Mouse (Mus musculus) heart, embryonic 14.5 days (tissue): ENCODE measurements around the gene Etnk1. TPM values are rescaled to one million over a fixed set of nuclear protein-coding genes. Genes with fewer than 3 reads are reported as not detected.
"Not testable (repeated sequence)": the region's sequence is repeated elsewhere in the genome, so short reads cannot be mapped to it uniquely, and the experiment has no call there.

Experiments used
- ATAC-seq: fragments of 200-750 bp; cut with Nextera tagmentation; 2 replicates; pipeline ENCODE4 v1.8.0; 2017; ENCODE audit warnings: low read depth, moderate TSS enrichment; ENCODE audit not compliant: insufficient number of reproducible peaks, insufficient read depth, low FRiP score
- H3K27ac ChIP-seq, 2 experiments: fragments of 200-500 bp in 1 of 2; fragments of 300-500 bp in 1 of 2; sonication (generic) in 1 of 2; replicated peaks in 1 of 2; 2 replicates each; pipeline ENCODE4 v1.5.1; 2012 to 2014; ENCODE audit warnings: low read depth in 2 of 2, low read length in 2 of 2, control low read depth in 1 of 2, mild to moderate bottlenecking in 1 of 2, mixed read lengths in 1 of 2; ENCODE audit not compliant: control insufficient read depth in 1 of 2, insufficient read depth in 1 of 2
- H3K27me3 ChIP-seq: fragments of 300-500 bp; sonication (generic); 2 replicates; pipeline ENCODE4 v1.6.1; 2014; ENCODE audit warnings: mild to moderate bottlenecking, low read length, control low read depth; ENCODE audit not compliant: control insufficient read depth, insufficient read depth
- H3K36me3 ChIP-seq: fragments of 300-500 bp; sonication (generic); 2 replicates; pipeline ENCODE4 v1.6.1; 2014; ENCODE audit warnings: mild to moderate bottlenecking, control low read depth, low read length, mixed read lengths; ENCODE audit not compliant: control insufficient read depth, insufficient read depth
- H3K4me1 ChIP-seq, 2 experiments: fragments of 200-500 bp in 1 of 2; fragments of 300-500 bp in 1 of 2; sonication (generic) in 1 of 2; 2 replicates each; pipeline ENCODE4 v1.6.1; 2012 to 2014; ENCODE audit warnings: low read length in 2 of 2, control low read depth in 1 of 2, mixed read lengths in 1 of 2; ENCODE audit not compliant: control insufficient read depth in 2 of 2, insufficient read depth in 2 of 2
- H3K4me2 ChIP-seq: fragments of 300-500 bp; sonication (generic); 2 replicates; pipeline ENCODE4 v1.6.1; 2014; ENCODE audit warnings: mild to moderate bottlenecking, low read length
- H3K4me3 ChIP-seq, 2 experiments: fragments of 200-500 bp in 1 of 2; fragments of 300-500 bp in 1 of 2; sonication (generic) in 1 of 2; 2 replicates each; pipeline ENCODE4 v1.5.1; 2012 to 2014; ENCODE audit warnings: low read length in 2 of 2, mild to moderate bottlenecking in 2 of 2, control low read depth in 1 of 2, low read depth in 1 of 2, moderate library complexity in 1 of 2; ENCODE audit not compliant: control insufficient read depth in 1 of 2, insufficient read depth in 1 of 2
- H3K9ac ChIP-seq: fragments of 300-500 bp; sonication (generic); 2 replicates; pipeline ENCODE4 v1.6.1; 2014; ENCODE audit warnings: mild to moderate bottlenecking, low read length
- H3K9me3 ChIP-seq: fragments of 300-500 bp; sonication (generic); 2 replicates; pipeline ENCODE4 v1.6.1; 2016; ENCODE audit warnings: low read length, control low read depth; ENCODE audit not compliant: control insufficient read depth
- WGBS: fragments of 180-500 bp; shearing (Covaris S2); extraction: QIAGEN DNeasy Blood & Tissue Kit; methylation state at CpG from one replicate; pipeline ENCODE4 v1.1.7; 2014; 5-methylcytosine and 5-hydroxymethylcytosine counted together
- polyA plus RNA-seq: library from polyadenylated mRNA; unstranded; fragments of >200 nt; fragmentation: Nextera tagmentation; extraction: Ambion mirVana; gene quantifications from 2 replicates; pipeline ENCODE4 v1.2.1, GENCODE M21; 2014

Gene Etnk1
- polyA plus RNA-seq, 1 experiment from 2014 or later: 18.9 TPM

GRCm38 (mm10) chr6:143133150-143133549 lies 33.9 kb upstream of the Etnk1 start:
- H3K9me3 ChIP-seq: peaks cover 15% of the 10 kb centered on the region; the same call in 1 of the 2 replicates
- H3K4me1 ChIP-seq: no peaks in the 10 kb centered on the region
- no peak overlapping the region for H3K9ac ChIP-seq
- no peak overlapping the region for H3K27ac ChIP-seq
- H3K27me3 ChIP-seq: no peaks in the 10 kb centered on the region
- H3K4me2 ChIP-seq: no peak overlapping the region
- ATAC-seq: no peak
- no peaks in the 10 kb centered on the region for H3K36me3 ChIP-seq
- 96% methylated on average over 2 of the region's 2 CpGs for WGBS
- H3K4me3 ChIP-seq: no peak overlapping the region

- no peak overlapping the region for H3K4me3 ChIP-seq
- WGBS: 90% methylated on average over 13 of the region's 13 CpGs
- H3K9me3 ChIP-seq: peaks cover 9% of the 10 kb centered on the region; the same call in 1 of the 2 replicates
- H3K36me3 ChIP-seq: no peaks in the 10 kb centered on the region
- no peak for ATAC-seq
- H3K27ac ChIP-seq: no peak overlapping the region
- no peak overlapping the region for H3K4me2 ChIP-seq
- H3K9ac ChIP-seq: no peak overlapping the region
- H3K4me1 ChIP-seq: no peaks in the 10 kb centered on the region
- no peaks in the 10 kb centered on the region for H3K27me3 ChIP-seq
Observed at GRCm38 (mm10) chr6:143135097-143135496, 31.9 kb upstream of the Etnk1 start.

DNA sequence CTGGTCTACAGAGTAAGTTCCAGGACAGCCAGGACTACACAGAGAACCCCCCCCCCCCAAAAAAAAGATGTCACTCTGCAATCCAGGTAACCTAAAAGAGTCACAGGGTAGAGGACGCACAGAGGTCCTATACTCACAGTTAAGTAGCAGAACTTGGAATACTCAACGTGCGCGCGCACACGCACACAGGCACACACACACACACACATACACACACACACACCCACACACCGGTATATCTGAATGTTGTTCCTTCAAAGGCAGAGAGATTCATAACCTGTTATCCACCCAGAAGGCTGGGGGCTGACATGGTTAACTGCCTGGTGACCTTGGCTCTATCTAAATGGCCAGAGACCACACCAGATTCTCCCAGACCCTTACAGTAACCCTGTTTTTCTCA lies 30.3 kb upstream of the Etnk1 start:
- 91% methylated on average over 7 of the region's 7 CpGs for whole genome bisulfite sequencing

DNA sequence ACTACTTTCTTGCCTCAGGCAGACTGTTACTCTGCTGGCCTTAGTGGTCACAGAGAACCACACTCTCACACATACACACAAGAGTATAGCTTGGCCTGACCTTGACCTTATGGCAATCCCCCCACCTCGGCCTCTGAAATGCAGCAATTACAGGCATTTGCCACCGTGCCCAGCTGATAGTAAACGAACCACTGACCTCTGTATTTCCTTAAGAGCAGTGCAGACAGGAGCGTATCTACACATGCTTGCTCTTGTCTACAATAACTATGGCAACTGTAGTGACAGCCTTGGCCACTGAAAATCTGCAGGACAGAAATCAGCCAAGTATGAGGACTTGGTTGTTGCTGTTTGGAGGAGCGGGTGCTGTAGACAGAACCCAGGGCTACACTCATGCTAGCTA lies 29.7 kb upstream of the Etnk1 start:
- H3K4me1 ChIP-seq: no peaks in the 10 kb centered on the region
- ATAC-seq: no peak
- no peaks in the 10 kb centered on the region for H3K27me3 ChIP-seq
- no peaks in the 10 kb centered on the region for H3K9me3 ChIP-seq
- no peak overlapping the region for H3K4me3 ChIP-seq
- H3K36me3 ChIP-seq: no peaks in the 10 kb centered on the region
- no peak overlapping the region for H3K9ac ChIP-seq
- H3K27ac ChIP-seq: no peak overlapping the region
- H3K4me2 ChIP-seq: no peak overlapping the region
- 45% methylated on average over 5 of the region's 5 CpGs for WGBS

More for the DNA sequence above, 30.3 kb upstream of the Etnk1 start:
- Histone ChIP-seq H3K9ac (no peak overlapping the region), H3K4me3 (no peak overlapping the region), H3K27ac (no peak overlapping the region), H3K4me1 (no peaks in the 10 kb centered on the region), H3K27me3 (no peaks in the 10 kb centered on the region), H3K4me2 (no peak overlapping the region), H3K36me3 (no peaks in the 10 kb centered on the region), H3K9me3 (no peaks in the 10 kb centered on the region)
- ATAC-seq: no peak

- no peak overlapping the region for H3K4me2 ChIP-seq
- H3K4me3 ChIP-seq: no peak overlapping the region
- no peak overlapping the region for H3K9ac ChIP-seq
- no peaks in the 10 kb centered on the region for H3K36me3 ChIP-seq
- no peaks in the 10 kb centered on the region for H3K9me3 ChIP-seq
- WGBS: 77% methylated on average over 2 of the region's 2 CpGs
- no peak overlapping the region for H3K27ac ChIP-seq
- H3K4me1 ChIP-seq: peaks cover 0 to 5% of the 10 kb centered on the region in 2 experiments; a peak in 1 of 4 replicates
- no peak for ATAC-seq
- no peaks in the 10 kb centered on the region for H3K27me3 ChIP-seq
Observed at GRCm38 (mm10) chr6:143139417-143139816, 27.6 kb upstream of the Etnk1 start.

- H3K4me1 ChIP-seq: peaks cover 0 to 5% of the 10 kb centered on the region in 2 experiments; a peak in 1 of 4 replicates
- H3K9me3 ChIP-seq: no peaks in the 10 kb centered on the region
- WGBS: 82% methylated on average over 9 of the region's 9 CpGs
- no peak overlapping the region for H3K4me3 ChIP-seq
- no peak overlapping the region for H3K4me2 ChIP-seq
- no peaks in the 10 kb centered on the region for H3K27me3 ChIP-seq
- H3K9ac ChIP-seq: no peak overlapping the region
- no peak for ATAC-seq
- H3K36me3 ChIP-seq: no peaks in the 10 kb centered on the region
- no peak overlapping the region for H3K27ac ChIP-seq
Observed at GRCm38 (mm10) chr6:143140884-143141283, 26.1 kb upstream of the Etnk1 start.

DNA sequence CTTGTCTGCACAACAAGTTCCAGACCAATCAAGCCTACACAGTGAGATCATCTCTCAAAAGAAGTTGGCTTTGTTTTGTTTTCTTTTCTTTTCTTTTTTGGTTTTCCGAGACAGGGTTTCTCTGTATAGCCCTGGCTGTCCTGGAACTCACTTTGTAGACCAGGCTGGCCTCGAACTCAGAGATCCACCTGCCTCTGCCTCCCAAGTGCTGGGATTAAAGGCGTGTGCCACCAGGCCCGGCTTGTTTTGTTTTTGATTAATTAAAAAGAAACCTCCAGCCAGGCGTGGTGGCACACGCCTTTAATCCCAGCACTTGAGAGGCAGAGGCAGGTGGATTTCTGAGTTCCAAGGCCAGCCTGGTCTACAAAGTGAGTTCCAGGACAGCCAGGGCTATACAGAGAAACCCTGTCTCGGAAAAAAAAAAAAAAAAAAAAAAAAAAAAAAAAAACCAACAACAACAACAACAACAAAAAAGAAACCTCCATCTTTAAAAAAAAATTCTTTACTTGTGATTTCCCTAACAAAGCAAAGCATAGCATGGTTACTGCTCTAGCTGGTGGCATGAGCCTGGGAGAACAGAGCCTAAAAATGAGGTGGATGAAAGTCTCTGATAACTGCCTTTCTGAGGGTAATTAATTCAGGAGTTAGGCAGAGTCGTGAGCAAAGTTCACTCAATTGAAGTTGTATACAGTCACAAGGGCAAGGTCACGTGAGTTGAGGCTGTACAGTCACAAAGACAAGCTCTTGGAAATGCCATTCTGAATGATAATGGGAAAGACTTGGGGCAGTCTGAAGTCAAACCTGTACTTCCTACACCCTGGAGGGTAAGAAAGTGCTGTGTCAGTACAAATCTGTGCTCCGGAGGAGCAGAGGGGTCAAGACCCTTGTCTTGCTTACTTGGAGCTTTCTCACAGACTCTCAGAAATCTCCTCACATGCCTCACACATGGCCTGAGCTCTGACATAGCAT lies 25.1 kb upstream of the Etnk1 start:
- not testable (repeated sequence) for ATAC-seq
- WGBS: 76% methylated on average over 8 of the region's 10 CpGs

More for the DNA sequence above, 25.1 kb upstream of the Etnk1 start:
- not testable (repeated sequence) for H3K9ac ChIP-seq, H3K4me1 ChIP-seq, H3K27ac ChIP-seq, H3K4me3 ChIP-seq, H3K27me3 ChIP-seq, H3K4me2 ChIP-seq, H3K36me3 ChIP-seq, H3K9me3 ChIP-seq
